Comparison of ENCODE assay signal across 8 mouse cellular contexts in the genomic region with DNA sequence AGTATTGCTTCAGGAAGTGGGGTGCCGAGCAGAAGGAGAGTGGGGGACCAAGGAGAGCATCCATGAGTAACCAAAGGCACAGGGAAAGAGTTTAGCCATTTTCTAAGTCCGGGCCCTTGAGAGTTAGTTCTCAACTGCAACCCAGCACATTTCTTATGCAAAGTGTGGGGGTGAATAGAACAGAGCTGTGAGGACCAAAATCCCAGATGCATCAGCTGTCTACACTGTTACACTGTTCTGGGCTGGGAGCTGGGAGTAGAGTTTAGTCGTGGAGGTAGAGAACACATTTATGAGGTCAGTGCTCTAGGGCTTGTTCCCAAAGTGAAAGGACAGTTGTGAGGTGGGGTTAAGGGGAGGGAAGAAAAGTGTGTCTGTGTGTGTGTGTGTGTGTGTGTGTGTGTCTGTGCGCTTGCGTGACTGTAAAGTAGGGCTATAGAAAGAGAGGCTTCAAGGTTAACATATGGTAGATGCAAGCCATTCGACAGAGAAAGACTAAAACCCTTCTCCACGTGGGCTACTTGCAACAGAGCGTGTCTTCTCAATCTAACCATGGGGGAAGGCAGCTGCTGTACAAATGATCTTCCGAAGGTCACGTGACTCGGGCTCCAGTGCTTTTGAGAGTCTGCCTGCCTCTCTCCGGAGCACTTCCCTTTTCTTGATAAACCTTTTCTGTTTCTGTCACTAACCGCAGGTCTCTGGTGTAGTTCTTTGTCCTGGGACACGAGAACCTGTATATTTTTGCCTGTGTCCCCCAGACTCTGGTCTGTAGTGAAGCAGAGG.
DNase-seq lines count a peak whose midpoint lies in the region; ATAC-seq and TF ChIP-seq lines count a peak whose summit lies in the region.

No protein-coding gene starts in this region.

- H3K27ac ChIP-seq in left cerebral cortex, adult 2 months, result no peak overlapping the region
- H3K27ac ChIP-seq in bone marrow, adult 2 months (ENCODE audit: control insufficient read depth, insufficient read depth, low read depth, low read length, poor library complexity), result peak overlapping the region; percentile 68

- peak; percentile 79 for ATAC-seq in megakaryocyte progenitor cell, adult 5-6 weeks (replicated peaks; ENCODE audit: poor library complexity)

- TF ChIP-seq POLR2A in bone marrow, adult 2 months (IDR thresholded peaks at IDR 0.05; ENCODE audit: borderline replicate concordance, control insufficient read depth, low read depth, low read length), result no peak

- no peak overlapping the region for H3K4me3 ChIP-seq in left cerebral cortex, adult 2 months
- H3K4me3 ChIP-seq in bone marrow, adult 2 months (replicated peaks; ENCODE audit: control insufficient read depth, low read depth, low read length), result peak overlapping the region; percentile 31

- DNase-seq in left cerebral cortex, adult 11 months (ENCODE audit: low spot score), result peak; percentile 25
- no peak for DNase-seq in left cerebral cortex, adult 2 months (ENCODE audit: extremely low spot score in 1 of 2, low spot score in 2 of 2)
- peak; percentile 33 to 51 for DNase-seq in kidney, postnatal 25 days
- peak; percentile 77 for DNase-seq in thymus, postnatal 4 days
- no peak for DNase-seq in cerebellum, postnatal 14 days
- DNase-seq in embryo, embryonic 10 days (ENCODE audit: low spot score), result no peak

- intact Hi-C loops in left cerebral cortex, adult 2 months (cut with DNase I), result no loop called here

- H3K4me1 ChIP-seq in bone marrow, adult 2 months (ENCODE audit: control insufficient read depth, insufficient read depth, low read length), result peaks cover 7% of the 10 kb centered on the region

- no peak for TF ChIP-seq CTCF in left cerebral cortex, adult 2 months (IDR thresholded peaks at IDR 0.05)
- no peak for TF ChIP-seq CTCF in bone marrow, adult 2 months (IDR thresholded peaks at IDR 0.05; ENCODE audit: control insufficient read depth, insufficient read depth, low read length)

- WGBS in bone marrow, adult 2 months, result 10% methylated on average over 14 of the region's 14 CpGs

Comparison
In these comparisons a context has a peak if more than half of its experiments do, and no peak if none do; other contexts are left out.
1. DNase-seq: peak in left cerebral cortex, adult 11 months (single experiment), kidney, postnatal 25 days (2 of 2) and thymus, postnatal 4 days (single experiment); none in left cerebral cortex, adult 2 months (0 of 2), cerebellum, postnatal 14 days (0 of 2) and embryo, embryonic 10 days (single experiment).